Comparison of ENCODE assay signal across 9 mouse cellular contexts in genomic region chr14:33959341-33959740, GRCm38 (mm10). TPM values are rescaled to one million over a fixed set of nuclear protein-coding genes. Genes with fewer than 3 reads are reported as not detected.
A peak's percentile ranks its signal among the peaks of the same experiment; 100 is the strongest.
DNase-seq lines count a peak whose midpoint lies in the region; ATAC-seq lines count a peak whose summit lies in the region.
"Had no signal": no experiment of that assay in that cellular context is flagged by ENCODE, and none has a peak within 500 bp of the region (broad histone marks: within the 10 kb centered on the region; RNA-seq: fewer than 3 reads in every experiment).

No protein-coding gene starts in this region.

- no peak for ATAC-seq in activated CD4-positive, CD25-positive, alpha-beta regulatory T cell, adult 4 months

- DNase-seq in gastrocnemius, postnatal 10 days: peak; percentile 36
- DNase-seq in gastrocnemius, postnatal 25 days: no peak
- peak; percentile 51 for DNase-seq in urinary bladder, postnatal 14 days (ENCODE audit: low spot score)
- DNase-seq in urinary bladder, postnatal 4 days (ENCODE audit: low spot score in 2 of 2): no peak
- peak; percentile 34 for DNase-seq in embryo, embryonic 11.5 days (ENCODE audit: low read depth, low spot score)
- DNase-seq in induced T-regulatory cell, adult 2 months (ENCODE audit: low read depth): peak; percentile 9
- peak; percentile 53 for DNase-seq in lung, postnatal 14 days

RNA-seq across cellular contexts. Expression of gene Rbp3, which starts 5.5 kb away (rescaled TPM):
- total RNA-seq in gastrocnemius, postnatal 10 days (2021): not detected
- not detected for total RNA-seq in gastrocnemius, postnatal 25 days (2021)
- polyA plus RNA-seq in activated CD4-positive, CD25-positive, alpha-beta regulatory T cell, adult 4 months (2017; shearing (Covaris generic)): not detected

RNA-seq across cellular contexts. Expression of gene Gdf2, which starts 18.5 kb away (rescaled TPM):
- not detected for total RNA-seq in gastrocnemius, postnatal 10 days (2021)
- total RNA-seq in gastrocnemius, postnatal 25 days (2021): not detected
- not detected for polyA plus RNA-seq in activated CD4-positive, CD25-positive, alpha-beta regulatory T cell, adult 4 months (2017; shearing (Covaris generic))
- total RNA-seq: layer of hippocampus, adult 18-20 months had no signal

RNA-seq across cellular contexts. Expression of gene Zfp488, which starts 19.2 kb away (rescaled TPM):
- under 1 TPM in 1 of 2 experiments, not detected in 1; 0.09 TPM for total RNA-seq in gastrocnemius, postnatal 10 days (2021)
- not detected for total RNA-seq in gastrocnemius, postnatal 25 days (2021)
- not detected for polyA plus RNA-seq in activated CD4-positive, CD25-positive, alpha-beta regulatory T cell, adult 4 months (2017; shearing (Covaris generic))

RNA-seq across cellular contexts. Expression of gene Gdf10, which starts 36.0 kb away (rescaled TPM):
- 1 to 10 TPM; 4.1 to 5.0 TPM for total RNA-seq in gastrocnemius, postnatal 10 days (2021)
- 1 to 10 TPM; 2.0 to 3.9 TPM for total RNA-seq in gastrocnemius, postnatal 25 days (2021)
- polyA plus RNA-seq in activated CD4-positive, CD25-positive, alpha-beta regulatory T cell, adult 4 months (2017; shearing (Covaris generic)): not detected

RNA-seq across cellular contexts. Expression of gene Gm30083, which starts 55.6 kb away (rescaled TPM):
- total RNA-seq in gastrocnemius, postnatal 10 days (2021): not detected
- total RNA-seq in gastrocnemius, postnatal 25 days (2021): not detected
- polyA plus RNA-seq in activated CD4-positive, CD25-positive, alpha-beta regulatory T cell, adult 4 months (2017; shearing (Covaris generic)): not detected
- total RNA-seq: layer of hippocampus, adult 18-20 months had no signal

Comparison
In these comparisons a context has a peak if more than half of its experiments do, and no peak if none do; other contexts are left out.
1. DNase-seq: peak in gastrocnemius, postnatal 10 days (single experiment), urinary bladder, postnatal 14 days (single experiment), embryo, embryonic 11.5 days (single experiment), induced T-regulatory cell, adult 2 months (single experiment) and lung, postnatal 14 days (single experiment); none in gastrocnemius, postnatal 25 days (single experiment) and urinary bladder, postnatal 4 days (0 of 2).